Comparison of ENCODE assay signal across 12 mouse cellular contexts in the genomic region with DNA sequence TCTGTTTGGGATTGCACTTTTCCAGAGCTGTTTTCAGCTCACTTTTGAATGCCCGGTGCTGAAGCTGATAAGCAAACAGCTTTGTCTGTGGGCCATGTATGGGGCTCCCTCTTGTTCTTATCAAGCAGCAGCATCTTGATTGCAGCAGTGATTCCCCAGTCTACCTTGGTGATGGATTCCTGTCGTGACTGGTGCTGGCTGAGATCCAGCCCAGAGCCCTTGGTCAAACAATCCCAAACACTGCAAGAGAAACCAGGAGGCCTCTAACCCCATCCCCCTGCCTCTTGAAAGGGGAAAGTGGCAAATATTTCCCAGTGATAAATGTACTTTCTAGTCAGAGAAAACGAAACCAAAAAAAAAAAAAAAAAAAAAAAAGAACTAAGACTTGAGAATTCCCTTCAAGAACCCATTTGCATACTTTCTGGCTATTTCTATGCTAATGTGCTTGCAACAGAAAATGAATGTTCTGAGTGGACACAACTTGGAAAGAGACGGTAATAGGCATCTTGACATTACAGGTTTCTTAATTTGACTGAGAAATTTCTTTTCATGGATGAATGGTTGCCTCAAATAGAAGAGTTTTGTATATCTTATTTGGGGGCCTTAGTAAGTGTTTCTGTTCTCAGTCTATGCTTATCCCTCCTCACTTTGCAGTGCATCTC. TPM values are rescaled to one million over a fixed set of nuclear protein-coding genes. Genes with fewer than 3 reads are reported as not detected.
A peak's percentile ranks its signal among the peaks of the same experiment; 100 is the strongest.
DNase-seq lines count a peak whose midpoint lies in the region; ATAC-seq lines count a peak whose summit lies in the region.
"Had no signal": no experiment of that assay in that cellular context is flagged by ENCODE, and none has a peak within 500 bp of the region (broad histone marks: within the 10 kb centered on the region; RNA-seq: fewer than 3 reads in every experiment).

No protein-coding gene starts in this region.

- no peaks in the 10 kb centered on the region for H3K9me3 ChIP-seq in kidney, embryonic 15.5 days (replicated peaks)
- H3K9me3 ChIP-seq: embryonic facial prominence, embryonic 13.5 days; neural tube, embryonic 12.5 days had no signal

- no peaks in the 10 kb centered on the region for H3K27me3 ChIP-seq in kidney, embryonic 15.5 days
- H3K27me3 ChIP-seq: embryonic facial prominence, embryonic 13.5 days; neural tube, embryonic 12.5 days had no signal

- ATAC-seq in kidney, embryonic 15.5 days (replicated peaks; ENCODE audit: low FRiP score), result no peak

- WGBS in kidney, embryonic 15.5 days, result 35% methylated on average over 4 of the region's 4 CpGs

- H3K4me3 ChIP-seq in kidney, embryonic 15.5 days (replicated peaks), result no peak overlapping the region
- H3K4me3 ChIP-seq: embryonic facial prominence, embryonic 13.5 days; neural tube, embryonic 12.5 days had no signal

- H3K4me1 ChIP-seq in kidney, embryonic 15.5 days, result peaks cover 7% of the 10 kb centered on the region; the same call in 1 of the 2 replicates
- H3K4me1 ChIP-seq: embryonic facial prominence, embryonic 13.5 days; neural tube, embryonic 12.5 days had no signal

- H3K4me2 ChIP-seq in kidney, embryonic 15.5 days, result no peak overlapping the region
- H3K4me2 ChIP-seq: embryonic facial prominence, embryonic 13.5 days; neural tube, embryonic 12.5 days had no signal

- no peaks in the 10 kb centered on the region for H3K36me3 ChIP-seq in kidney, embryonic 15.5 days
- H3K36me3 ChIP-seq: embryonic facial prominence, embryonic 13.5 days; neural tube, embryonic 12.5 days had no signal

- H3K9ac ChIP-seq in kidney, embryonic 15.5 days, result no peak overlapping the region
- H3K9ac ChIP-seq: embryonic facial prominence, embryonic 13.5 days; neural tube, embryonic 12.5 days had no signal

- DNase-seq in embryo, embryonic 10.5 days (ENCODE audit: low spot score), result peak; percentile 14
- no peak for DNase-seq in embryo, embryonic 10 days (ENCODE audit: low spot score)
- DNase-seq in urinary bladder, adult 18-20 months (ENCODE audit: low spot score in 2 of 2), result peak; percentile 18 to 24
- DNase-seq in urinary bladder, postnatal 25 days (ENCODE audit: low spot score), result no peak
- DNase-seq in right cerebral cortex, adult 18-20 months, result no peak
- no peak for DNase-seq in cerebellum, adult 11 months
- DNase-seq in heart, adult 8-10 months (ENCODE audit: low spot score), result no peak
- DNase-seq: cerebellum, adult 18-20 months; thymus, postnatal 36 days had no signal

- H3K27ac ChIP-seq in kidney, embryonic 15.5 days, result 0 out of 2 replicates have a peak overlapping the region, but pooled peaks have one; percentile 27
- H3K27ac ChIP-seq: embryonic facial prominence, embryonic 13.5 days; neural tube, embryonic 12.5 days had no signal

RNA-seq across cellular contexts. Expression of a gene that starts 40.0 kb away (rescaled TPM):
- polyA plus RNA-seq in kidney, embryonic 15.5 days (2015; fragmentation: Nextera tagmentation; extraction: Ambion mirVana), result 20.1 and 21.7 TPM in 2 replicates
- 10 to 100 TPM; 62.1 to 74.3 (median 67.0) TPM for total RNA-seq in heart, adult 8-10 months (2022)

Comparison
In these comparisons a context has a peak if more than half of its experiments do, and no peak if none do; other contexts are left out.
1. DNase-seq: peak in embryo, embryonic 10.5 days (single experiment) and urinary bladder, adult 18-20 months (2 of 2); none in embryo, embryonic 10 days (single experiment), urinary bladder, postnatal 25 days (single experiment), right cerebral cortex, adult 18-20 months (single experiment), cerebellum, adult 11 months (single experiment) and heart, adult 8-10 months (single experiment).